Mouse (Mus musculus): ENCODE measurements around the gene Npas2.
A peak's percentile ranks its signal among the peaks of the same experiment; 100 is the strongest.

The Npas2 gene

GRCm38 (mm10) chr1:39192997-39193861 lies at the start of gene Npas2:
Gene Npas2 (plus strand): TSS chr1:39193731.
- DNase-seq = peak; percentile 59

GRCm38 (mm10) chr1:39156778-39157177 lies 36.8 kb upstream of the Npas2 start:
- DNase-seq = no peak

GRCm38 (mm10) chr1:39160167-39160566 lies 33.4 kb upstream of the Npas2 start:
- DNase-seq = no peak

- DNase-seq = no peak
Measured at GRCm38 (mm10) chr1:39163077-39163476, 30.5 kb upstream of the Npas2 start.

GRCm38 (mm10) chr1:39176690-39177089 lies 16.8 kb upstream of the Npas2 start:
- no peak for DNase-seq

GRCm38 (mm10) chr1:39177211-39177610 lies 16.3 kb upstream of the Npas2 start:
- no peak for DNase-seq

- no peak for DNase-seq
Measured at GRCm38 (mm10) chr1:39179806-39180205, 13.7 kb upstream of the Npas2 start.

GRCm38 (mm10) chr1:39180517-39180916 lies 13.0 kb upstream of the Npas2 start:
- no peak for DNase-seq

GRCm38 (mm10) chr1:39181901-39182300 lies 11.6 kb upstream of the Npas2 start:
- DNase-seq = no peak

GRCm38 (mm10) chr1:39185833-39186232 lies 7.7 kb upstream of the Npas2 start:
- peak; percentile 30 for DNase-seq

GRCm38 (mm10) chr1:39186711-39187437 lies 6.7 kb upstream of the Npas2 start:
- DNase-seq = peak; percentile 54

GRCm38 (mm10) chr1:39191122-39191521 lies 2.4 kb upstream of the Npas2 start:
- DNase-seq = no peak

GRCm38 (mm10) chr1:39192460-39192996 lies 1.0 kb upstream of the Npas2 start:
- DNase-seq = peak; percentile 87

- DNase-seq = peak; percentile 51
Measured at GRCm38 (mm10) chr1:39193862-39194675, 538 bp downstream of the Npas2 start.

GRCm38 (mm10) chr1:39194959-39195358 lies 1.4 kb downstream of the Npas2 start:
- DNase-seq = no peak

GRCm38 (mm10) chr1:39196126-39196525 lies 2.6 kb downstream of the Npas2 start:
- DNase-seq = no peak

- DNase-seq = peak; percentile 42
Measured at GRCm38 (mm10) chr1:39196676-39197375, 3.3 kb downstream of the Npas2 start.

GRCm38 (mm10) chr1:39205021-39205420 lies 11.5 kb downstream of the Npas2 start:
- peak; percentile 59 for DNase-seq

GRCm38 (mm10) chr1:39205697-39206096 lies 12.2 kb downstream of the Npas2 start:
- no peak for DNase-seq

- DNase-seq = peak; percentile 66
Measured at GRCm38 (mm10) chr1:39206942-39207341, 13.4 kb downstream of the Npas2 start.

GRCm38 (mm10) chr1:39210928-39211327 lies 17.4 kb downstream of the Npas2 start:
- DNase-seq = peak; percentile 69

GRCm38 (mm10) chr1:39212982-39213381 lies 19.5 kb downstream of the Npas2 start:
- no peak for DNase-seq
